Mouse (Mus musculus): ENCODE results near the gene Hnrnpll. TPM values are rescaled to one million over a fixed set of nuclear protein-coding genes. Genes with fewer than 3 reads are reported as not detected.

The Hnrnpll gene
- total RNA-seq, 2 experiments from 2014 or later = 61.4 to 88.2 TPM

Other genes with a start within 250 kb of the Hnrnpll start
- 25.1 and 25.4 TPM in 2 replicates for gene Atl2, start 166.2 kb downstream of the Hnrnpll start, total RNA-seq (2014; fragmentation: Nextera tagmentation)
- 33.5 and 40.1 TPM in 2 replicates for gene Atl2, start 166.2 kb downstream of the Hnrnpll start, total RNA-seq (2017)
- 6.1 and 12.2 TPM in 2 replicates for gene Galm, start 65.1 kb upstream of the Hnrnpll start, total RNA-seq (2014; fragmentation: Nextera tagmentation)
- gene Galm, start 65.1 kb upstream of the Hnrnpll start, total RNA-seq (2017) = 4.0 and 5.3 TPM in 2 replicates
- 481 and 582 TPM in 2 replicates for gene Srsf7, start 145.0 kb upstream of the Hnrnpll start, total RNA-seq (2014; fragmentation: Nextera tagmentation)
- 445 and 565 TPM in 2 replicates for gene Srsf7, start 145.0 kb upstream of the Hnrnpll start, total RNA-seq (2017)
- not detected in 2 replicates for gene Ttc39d, start 145.1 kb upstream of the Hnrnpll start, total RNA-seq (2014; fragmentation: Nextera tagmentation)
- not detected in 2 replicates for gene Ttc39d, start 145.1 kb upstream of the Hnrnpll start, total RNA-seq (2017)
- gene Gemin6, start 162.1 kb upstream of the Hnrnpll start, total RNA-seq (2014; fragmentation: Nextera tagmentation) = 31.3 and 38.3 TPM in 2 replicates
- 37.7 and 41.0 TPM in 2 replicates for gene Gemin6, start 162.1 kb upstream of the Hnrnpll start, total RNA-seq (2017)
- gene Morn2, start 227.9 kb upstream of the Hnrnpll start, total RNA-seq (2014; fragmentation: Nextera tagmentation) = 20.9 and 22.7 TPM in 2 replicates
- gene Morn2, start 227.9 kb upstream of the Hnrnpll start, total RNA-seq (2017) = 2.9 and 8.1 TPM in 2 replicates
- gene Dhx57, start 228.1 kb upstream of the Hnrnpll start, total RNA-seq (2014; fragmentation: Nextera tagmentation) = 10.2 and 10.5 TPM in 2 replicates
- gene Dhx57, start 228.1 kb upstream of the Hnrnpll start, total RNA-seq (2017) = 11.4 and 11.7 TPM in 2 replicates
- 1.0 TPM in 1 of 2 replicates, not detected in the other for gene Arhgef33, start 245.1 kb upstream of the Hnrnpll start, total RNA-seq (2014; fragmentation: Nextera tagmentation)
- 4.1 TPM in 1 of 2 replicates, not detected in the other for gene Arhgef33, start 245.1 kb upstream of the Hnrnpll start, total RNA-seq (2017)